Mouse (Mus musculus) E14TG2a.4 (cell line): ENCODE measurements at regions not wholly inside any gene's neighbourhood (a gene's known extent, or its start where the extent isn't known, plus 50 kb on each side); places are given as distances from the start of the nearest gene placed in this dataset.

ENCODE experiments used
- CTCF ChIP-seq: conservative IDR thresholded peaks from 2 replicates; pipeline ENCODE4 v1.5.1; 2014; ENCODE audit warnings: low read length
- NANOG ChIP-seq: IDR thresholded peaks from 2 replicates; pipeline ENCODE4 v1.6.1; 2014; ENCODE audit warnings: borderline replicate concordance, low read length, mixed read lengths

GRCm38 (mm10) chr5:39176906-39177305 lies 300.3 kb upstream of the Clnk start:
- TF ChIP-seq CTCF (no peak), NANOG (no peak)
